Mouse (Mus musculus) regulatory T cell (primary cell): ENCODE measurements around the gene Lmntd1.

Source experiments
- in situ Hi-C: fragments of 300-600 bp; cut with MboI, MseI; formaldehyde crosslinking; loops from one replicate; pipeline ENCODE4 v1.15.1; 2025; ENCODE audit warnings: high pct_unique_total_duplicates

Gene Lmntd1

GRCm38 (mm10) chr6:145564671-145565070, 49.4 kb downstream of the Lmntd1 start:
- in situ Hi-C loops, result no loop called here

GRCm38 (mm10) chr6:145557059-145557992, 56.8 kb downstream of the Lmntd1 start:
- in situ Hi-C loops, result no loop called here

GRCm38 (mm10) chr6:145553226-145553625, 60.9 kb downstream of the Lmntd1 start:
- in situ Hi-C loops, result no loop called here

- in situ Hi-C loops, result no loop called here
Observed at GRCm38 (mm10) chr6:145552817-145553216, 61.3 kb downstream of the Lmntd1 start.

GRCm38 (mm10) chr6:145550993-145551392, 63.1 kb downstream of the Lmntd1 start:
- in situ Hi-C loops, result no loop called here

GRCm38 (mm10) chr6:145545927-145546641, 68.0 kb downstream of the Lmntd1 start:
- in situ Hi-C loops, result no loop called here

- in situ Hi-C loops, result no loop called here
Observed at GRCm38 (mm10) chr6:145544838-145545237, 69.3 kb downstream of the Lmntd1 start.

GRCm38 (mm10) chr6:145544304-145544703, 69.8 kb downstream of the Lmntd1 start:
- in situ Hi-C loops, result no loop called here

GRCm38 (mm10) chr6:145539568-145539859, 74.6 kb downstream of the Lmntd1 start:
- in situ Hi-C loops, result no loop called here

- in situ Hi-C loops, result no loop called here
Observed at GRCm38 (mm10) chr6:145538787-145539567, 75.1 kb downstream of the Lmntd1 start.

GRCm38 (mm10) chr6:145530464-145530863, 83.7 kb downstream of the Lmntd1 start:
- in situ Hi-C loops, result no loop called here

- in situ Hi-C loops, result no loop called here
Observed at GRCm38 (mm10) chr6:145523337-145523736, 90.8 kb downstream of the Lmntd1 start.

- in situ Hi-C loops, result no loop called here
Observed at GRCm38 (mm10) chr6:145522617-145523016, 91.5 kb downstream of the Lmntd1 start.

- in situ Hi-C loops, result no loop called here
Observed at GRCm38 (mm10) chr6:145517002-145517401, 97.1 kb downstream of the Lmntd1 start.

- in situ Hi-C loops, result no loop called here
Observed at GRCm38 (mm10) chr6:145515859-145516581, 98.1 kb downstream of the Lmntd1 start.

GRCm38 (mm10) chr6:145511265-145511664, 102.9 kb downstream of the Lmntd1 start:
- in situ Hi-C loops, result no loop called here

- in situ Hi-C loops, result no loop called here
Observed at GRCm38 (mm10) chr6:145508828-145509227, 105.3 kb downstream of the Lmntd1 start.

- in situ Hi-C loops, result no loop called here
Observed at GRCm38 (mm10) chr6:145501751-145502150, 112.4 kb downstream of the Lmntd1 start.

- in situ Hi-C loops, result no loop called here
Observed at GRCm38 (mm10) chr6:145499574-145500546, 114.3 kb downstream of the Lmntd1 start.

- in situ Hi-C loops, result no loop called here
Observed at GRCm38 (mm10) chr6:145495731-145496130, 118.4 kb downstream of the Lmntd1 start.
